In genomic region chr8:120538397-120539240, GRCm38 (mm10) we compare ENCODE assay signal across 8 mouse cellular contexts. TPM values are rescaled to one million over a fixed set of nuclear protein-coding genes. Genes with fewer than 3 reads are reported as not detected.
DNase-seq lines count a peak whose midpoint lies in the region; ATAC-seq and TF ChIP-seq lines count a peak whose summit lies in the region.

No protein-coding gene starts in this region.

- WGBS in intestine, embryonic 16.5 days, result 8% methylated on average over 35 of the region's 37 CpGs
- WGBS in liver, embryonic 11.5 days, result 2% methylated on average over 37 of the region's 37 CpGs

- no peaks in the 10 kb centered on the region for H3K9me3 ChIP-seq in intestine, embryonic 16.5 days (ENCODE audit: control insufficient read depth, low read length)
- H3K9me3 ChIP-seq in liver, embryonic 11.5 days (ENCODE audit: control insufficient read depth, low read length), result no peaks in the 10 kb centered on the region

- H3K4me2 ChIP-seq in intestine, embryonic 16.5 days (ENCODE audit: low read depth, low read length), result peak overlapping the region; percentile 99
- H3K4me2 ChIP-seq in liver, embryonic 11.5 days, result peak overlapping the region; percentile 100

- peak overlapping the region; percentile 60 for H3K4me3 ChIP-seq in layer of hippocampus, adult 2 months
- H3K4me3 ChIP-seq in cortical plate, adult 2 months (ENCODE audit: insufficient read depth, low read length), result peak overlapping the region; percentile 45
- H3K4me3 ChIP-seq in intestine, embryonic 16.5 days (ENCODE audit: low read length), result peak overlapping the region; percentile 68
- peak overlapping the region; percentile 81 for H3K4me3 ChIP-seq in liver, embryonic 11.5 days (ENCODE audit: low read depth, low read length)

- peak overlapping the region; percentile 70 for H3K9ac ChIP-seq in intestine, embryonic 16.5 days (ENCODE audit: low read depth, low read length)
- H3K9ac ChIP-seq in liver, embryonic 11.5 days (ENCODE audit: low read depth, low read length), result peak overlapping the region; percentile 89

- TF ChIP-seq POLR2A in cortical plate, adult 2 months (IDR thresholded peaks at IDR 0.05; ENCODE audit: extremely low read depth, insufficient read depth, low read length), result no peak

- H3K36me3 ChIP-seq in intestine, embryonic 16.5 days (ENCODE audit: control insufficient read depth, insufficient read depth, low read length), result no peaks in the 10 kb centered on the region
- no peaks in the 10 kb centered on the region for H3K36me3 ChIP-seq in liver, embryonic 11.5 days (ENCODE audit: control insufficient read depth, insufficient read depth, low read length)
- no peaks in the 10 kb centered on the region for H3K36me3 ChIP-seq in splenic B cell, adult 2 months (ENCODE audit: control insufficient read depth, insufficient read depth, low read length, poor library complexity, severe bottlenecking)

- no peaks in the 10 kb centered on the region for H3K4me1 ChIP-seq in cortical plate, adult 2 months (ENCODE audit: control insufficient read depth, insufficient read depth, low read length)
- H3K4me1 ChIP-seq in intestine, embryonic 16.5 days (ENCODE audit: control insufficient read depth, insufficient read depth, low read length), result peaks cover 81% of the 10 kb centered on the region
- H3K4me1 ChIP-seq in liver, embryonic 11.5 days (replicated peaks; ENCODE audit: control insufficient read depth, insufficient read depth, low read length), result peaks cover 88% of the 10 kb centered on the region

- TF ChIP-seq CTCF in layer of hippocampus, adult 2 months (conservative IDR thresholded peaks at IDR 0.05), result no peak
- TF ChIP-seq CTCF in cortical plate, adult 2 months (IDR thresholded peaks at IDR 0.05; ENCODE audit: extremely low read depth, insufficient read depth, low read length), result no peak

- no peaks in the 10 kb centered on the region for H3K27me3 ChIP-seq in intestine, embryonic 16.5 days (replicated peaks; ENCODE audit: control insufficient read depth, insufficient read depth, low read length)
- H3K27me3 ChIP-seq in liver, embryonic 11.5 days (replicated peaks; ENCODE audit: control insufficient read depth, insufficient read depth, low read length), result no peaks in the 10 kb centered on the region
- no peaks in the 10 kb centered on the region for H3K27me3 ChIP-seq in splenic B cell, adult 2 months (ENCODE audit: control insufficient read depth, insufficient read depth, low read length, poor library complexity, severe bottlenecking)

- peak overlapping the region; percentile 99 for H3K27ac ChIP-seq in layer of hippocampus, adult 2 months
- H3K27ac ChIP-seq in cortical plate, adult 2 months (ENCODE audit: insufficient read depth, low read length), result peak overlapping the region; percentile 96
- peak overlapping the region; percentile 94 for H3K27ac ChIP-seq in intestine, embryonic 16.5 days (ENCODE audit: low read length)
- H3K27ac ChIP-seq in liver, embryonic 11.5 days (ENCODE audit: low read depth, low read length), result peak overlapping the region; percentile 93

- peak; percentile 45 for ATAC-seq in granulocyte monocyte progenitor cell, adult 5-6 weeks (replicated peaks; ENCODE audit: poor library complexity, severe bottlenecking)
- ATAC-seq in intestine, embryonic 16.5 days, result peak; percentile 64
- 0 out of 2 replicates have a peak, but pooled peaks have one; percentile 2 for ATAC-seq in liver, embryonic 11.5 days (replicated peaks; ENCODE audit: low FRiP score)
- ATAC-seq in monocyte, adult 5-6 weeks (replicated peaks; ENCODE audit: insufficient number of reproducible peaks, low FRiP score, low TSS enrichment, poor library complexity, severe bottlenecking), result peak; percentile 72

- no peak for DNase-seq in layer of hippocampus, adult 2 months (ENCODE audit: low spot score in 2 of 2)
- no peak for DNase-seq in layer of hippocampus, adult 9-10 months (ENCODE audit: low spot score)
- DNase-seq in liver, embryonic 11.5 days (ENCODE audit: low spot score), result peak; percentile 74
- DNase-seq in splenic B cell, adult 2 months (ENCODE audit: low read depth, low spot score), result peak; percentile 97

RNA-seq across cellular contexts. Expression of gene Gins2, which starts 50.5 kb away (rescaled TPM):
- total RNA-seq in layer of hippocampus, adult 2 months (2021), result 1 to 10 TPM; 5.2 to 6.2 TPM
- polyA plus RNA-seq in cortical plate, adult 2 months (2012; rRNA removed), result 2.2 and 2.4 TPM in 2 replicates
- total RNA-seq in granulocyte monocyte progenitor cell, adult 5-6 weeks (2014; fragmentation: Nextera tagmentation), result 54.6 and 81.8 TPM in 2 replicates
- total RNA-seq in granulocyte monocyte progenitor cell, adult 5-6 weeks (2017), result 42.4 and 47.6 TPM in 2 replicates
- 75.1 and 87.5 TPM in 2 replicates for polyA plus RNA-seq in intestine, embryonic 16.5 days (2015; fragmentation: Nextera tagmentation; extraction: Ambion mirVana)
- 125 and 127 TPM in 2 replicates for polyA plus RNA-seq in liver, embryonic 11.5 days (2014; fragmentation: Nextera tagmentation; extraction: Ambion mirVana)
- 1.1 to 3.2 TPM (median 1.3 TPM) in 3 replicates for total RNA-seq in monocyte, adult 5-6 weeks (2017)

Comparison
In these comparisons a context has a peak if more than half of its experiments do, and no peak if none do; other contexts are left out.
1. DNase-seq: peak in liver, embryonic 11.5 days (single experiment) and splenic B cell, adult 2 months (single experiment); none in layer of hippocampus, adult 2 months (0 of 2) and layer of hippocampus, adult 9-10 months (single experiment).
2. ATAC-seq: peak in every context shown above with its lines; median percentile 72 in monocyte, adult 5-6 weeks; 64 in intestine, embryonic 16.5 days; 45 in granulocyte monocyte progenitor cell, adult 5-6 weeks; 2 in liver, embryonic 11.5 days.
3. RNA of gene Gins2, which starts 50.5 kb away (total RNA-seq): 42.4 to 81.8 TPM in granulocyte monocyte progenitor cell, adult 5-6 weeks; 5.2 to 6.2 TPM in layer of hippocampus, adult 2 months and 1.1 to 3.2 TPM in monocyte, adult 5-6 weeks; every median in the first group is over 4 times any median in the second.
4. Peak in every context shown above with its lines, with median percentiles within 50 percentile points of each other: H3K27ac ChIP-seq and H3K4me3 ChIP-seq.